Mouse (Mus musculus): Measurements from ENCODE around the gene Arid1b.

DNA sequence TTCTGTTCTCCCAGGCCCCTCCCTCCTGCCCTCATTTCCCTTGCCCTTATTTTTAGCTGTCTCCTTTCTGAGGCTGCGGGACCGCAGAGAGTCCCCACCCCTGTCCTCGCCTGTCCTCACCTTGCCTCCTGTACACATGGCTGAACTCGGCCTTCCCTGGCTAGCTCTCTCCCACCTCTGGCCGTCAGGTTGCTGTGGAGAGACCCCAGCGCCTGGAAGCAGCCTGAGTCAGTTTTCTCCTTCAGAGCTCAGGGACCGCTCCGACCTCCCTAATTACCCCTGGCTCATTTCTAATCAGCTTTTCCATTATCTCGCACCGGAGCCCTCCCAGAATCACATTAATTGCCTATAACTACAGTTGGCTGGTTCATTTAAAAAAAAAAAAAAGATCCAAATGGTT lies 396.6 kb downstream of the Arid1b start:
- TF ChIP-seq MAX (IDR thresholded peaks at IDR 0.05) (no peak), CTCF (IDR thresholded peaks at IDR 0.05; ENCODE audit: control insufficient read depth, insufficient read depth, insufficient read length) (no peak), CEBPB (IDR thresholded peaks at IDR 0.05; ENCODE audit: low read depth) (no peak)
